Mouse (Mus musculus): ENCODE measurements around the gene Slfn9. TPM values are rescaled to one million over a fixed set of nuclear protein-coding genes. Genes with fewer than 3 reads are reported as not detected.
"Not testable (repeated sequence)": the region's sequence is repeated elsewhere in the genome, so short reads cannot be mapped to it uniquely, and the experiment has no call there.

The Slfn9 gene
- polyA plus RNA-seq, 1 experiment from 2014 or later: 1.7 TPM

DNA sequence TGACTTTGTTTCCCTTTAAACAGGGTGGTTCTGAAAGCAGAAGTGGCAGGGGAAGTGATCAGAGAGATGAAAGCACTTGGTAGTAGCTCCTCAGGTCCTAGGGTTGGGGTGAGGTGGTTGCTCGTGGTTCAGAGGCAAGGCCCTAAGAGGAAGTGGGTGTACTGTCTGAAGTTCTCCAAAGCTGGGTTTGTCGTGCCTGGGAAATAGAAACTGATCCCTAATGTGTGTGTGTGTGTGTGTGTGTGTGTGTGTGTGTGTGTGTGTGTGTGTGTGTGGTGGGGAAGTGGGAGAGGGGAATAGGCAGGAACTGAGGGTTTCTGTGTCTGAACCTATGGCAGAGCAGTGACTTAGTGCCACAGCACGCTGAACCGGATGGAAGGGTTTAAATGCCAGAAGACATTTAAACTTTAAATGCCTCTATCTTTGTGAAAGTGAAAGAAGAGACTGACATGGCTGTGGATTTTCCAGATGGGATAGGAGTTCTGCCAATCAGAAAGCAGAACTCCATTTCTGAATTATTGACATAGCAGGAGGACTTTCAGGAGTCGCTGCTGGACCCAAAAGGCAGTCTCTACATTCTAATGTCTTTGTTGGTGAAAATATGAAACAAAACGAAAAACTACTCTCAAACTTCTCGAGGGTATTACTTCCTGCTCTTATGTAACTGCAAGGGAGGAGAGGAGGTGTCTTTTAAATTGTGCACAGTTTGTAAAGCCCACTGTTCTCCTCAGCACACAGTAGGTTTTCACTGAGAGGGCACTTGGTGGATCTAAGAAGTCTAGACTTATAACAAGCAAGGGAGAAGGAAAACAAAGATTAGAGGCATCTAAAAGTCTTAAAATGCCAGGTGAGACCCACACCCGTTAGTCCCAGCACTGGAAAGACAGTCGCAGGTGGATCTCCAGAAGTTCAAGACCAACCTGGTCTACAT is 38.8 kb downstream of the Slfn9 start:
- Histone ChIP-seq H3K4me3 (replicated peaks) (no peak overlapping the region), H3K27ac (replicated peaks) (no peak overlapping the region), H3K27me3 (replicated peaks) (peaks cover 49% of the 10 kb centered on the region), H3K36me3 (no peaks in the 10 kb centered on the region), H3K9ac (replicated peaks) (no peak overlapping the region), H3K4me2 (peak overlapping the region; percentile 30; the same call in 1 of the 2 replicates), H3K9me3 (replicated peaks) (no peaks in the 10 kb centered on the region), H3K4me1 (peaks cover 12% of the 10 kb centered on the region)
- 71% methylated on average over 9 of the region's 9 CpGs for WGBS
- no peak for ATAC-seq (ENCODE audit: low FRiP score)

DNA sequence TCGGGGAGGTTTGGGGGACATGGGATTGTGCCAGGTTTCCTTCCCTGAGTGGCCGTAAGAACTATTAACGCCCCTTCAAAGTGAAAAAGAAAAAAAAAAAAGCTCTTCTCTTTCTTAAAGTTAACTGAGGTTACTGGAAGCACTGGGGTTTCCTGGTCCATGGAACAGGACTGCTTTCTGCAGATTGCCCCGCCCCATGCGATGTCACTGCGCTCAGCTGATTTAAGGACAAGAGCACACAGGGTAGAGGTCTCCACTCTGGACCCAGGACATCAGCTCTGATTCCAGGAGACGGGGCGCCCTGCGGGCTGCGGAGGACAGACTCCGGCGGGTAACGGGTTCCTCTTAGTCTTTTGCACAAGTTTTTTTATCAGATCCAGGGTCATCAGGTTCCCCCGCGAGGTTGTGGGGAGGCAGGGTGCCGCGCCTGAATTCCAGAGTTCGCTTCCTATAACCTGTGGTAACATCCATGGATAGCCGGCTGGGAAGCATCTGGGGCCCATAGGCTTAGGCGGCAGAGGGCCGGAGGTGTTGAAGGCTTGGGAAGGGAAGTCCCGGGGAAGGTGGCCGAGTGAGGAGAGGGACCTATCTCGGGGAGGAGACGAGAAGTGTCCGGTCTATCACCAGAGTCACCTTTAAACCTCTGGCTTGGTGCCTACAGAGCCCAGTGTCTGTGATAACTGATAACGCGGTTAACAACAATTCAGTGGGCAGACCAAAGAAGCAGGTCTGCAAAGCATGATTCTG is 39.6 kb downstream of the Slfn9 start:
- no peak for ATAC-seq (ENCODE audit: low FRiP score)
- H3K27me3 ChIP-seq (replicated peaks): peaks cover 49% of the 10 kb centered on the region
- peak overlapping the region; percentile 30 for H3K4me2 ChIP-seq
- H3K9me3 ChIP-seq (replicated peaks): no peaks in the 10 kb centered on the region
- no peak overlapping the region for H3K27ac ChIP-seq (replicated peaks)
- H3K36me3 ChIP-seq: no peaks in the 10 kb centered on the region
- 9% methylated on average over 28 of the region's 28 CpGs for WGBS
- no peak overlapping the region for H3K9ac ChIP-seq (replicated peaks)
- 0 out of 2 replicates have a peak overlapping the region, but pooled peaks have one; percentile 2 for H3K4me3 ChIP-seq (replicated peaks)
- H3K4me1 ChIP-seq: peaks cover 12% of the 10 kb centered on the region

- H3K36me3 ChIP-seq: no peaks in the 10 kb centered on the region
- 10% methylated on average over 10 of the region's 10 CpGs for WGBS
- H3K4me2 ChIP-seq: peak within 1 kb of the TSS; percentile 30
- H3K9me3 ChIP-seq (replicated peaks): no peaks in the 10 kb centered on the region
- H3K4me3 ChIP-seq (replicated peaks): 0 out of 2 replicates have a peak within 1 kb of the TSS, but pooled peaks have one; percentile 2
- no peak for ATAC-seq (ENCODE audit: low FRiP score)
- peaks cover 48% of the 10 kb centered on the region for H3K27me3 ChIP-seq (replicated peaks)
- H3K4me1 ChIP-seq: peaks cover 12% of the 10 kb centered on the region
- H3K27ac ChIP-seq (replicated peaks): no peak within 1 kb of the TSS
- H3K9ac ChIP-seq (replicated peaks): no peak within 1 kb of the TSS
Observed at GRCm38 (mm10) chr11:82950736-82951481, 40.7 kb downstream of the Slfn9 start, which contains the start of gene Slfn5. TSS of gene Slfn5 (plus strand) at chr11:82951349.

- no peak overlapping the region for H3K4me3 ChIP-seq (replicated peaks)
- no peaks in the 10 kb centered on the region for H3K9me3 ChIP-seq (replicated peaks)
- WGBS: 88% methylated on average over 9 of the region's 9 CpGs
- no peak overlapping the region for H3K27ac ChIP-seq (replicated peaks)
- H3K27me3 ChIP-seq (replicated peaks): peaks cover 38% of the 10 kb centered on the region
- no peaks in the 10 kb centered on the region for H3K36me3 ChIP-seq
- no peak overlapping the region for H3K9ac ChIP-seq (replicated peaks)
- no peak for ATAC-seq (ENCODE audit: low FRiP score)
- peaks cover 12% of the 10 kb centered on the region for H3K4me1 ChIP-seq
- no peak overlapping the region for H3K4me2 ChIP-seq
Observed at GRCm38 (mm10) chr11:82949036-82949435, 42.6 kb downstream of the Slfn9 start.

DNA sequence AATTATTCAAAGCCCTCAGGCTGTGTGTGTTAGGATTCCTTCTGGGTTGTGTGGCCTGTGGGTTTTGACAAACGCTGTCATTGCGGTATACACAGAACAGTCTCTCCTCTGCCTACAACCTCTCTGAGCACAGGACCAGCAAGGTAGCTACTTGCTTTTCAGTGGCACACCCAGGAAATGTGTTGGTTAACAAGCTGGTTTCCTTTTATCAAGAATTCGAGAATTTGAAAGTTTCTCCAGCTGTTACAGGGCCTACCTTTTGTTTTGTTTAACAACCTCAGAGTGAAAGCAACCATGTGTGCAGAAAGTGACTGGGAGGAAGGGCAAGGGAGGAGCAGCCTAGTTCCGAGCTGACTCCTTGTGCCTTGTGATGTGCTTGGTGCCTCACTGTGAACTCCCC is 44.2 kb downstream of the Slfn9 start:
- 48% methylated on average over 4 of the region's 4 CpGs for WGBS
- H3K4me2 ChIP-seq: no peak overlapping the region

DNA sequence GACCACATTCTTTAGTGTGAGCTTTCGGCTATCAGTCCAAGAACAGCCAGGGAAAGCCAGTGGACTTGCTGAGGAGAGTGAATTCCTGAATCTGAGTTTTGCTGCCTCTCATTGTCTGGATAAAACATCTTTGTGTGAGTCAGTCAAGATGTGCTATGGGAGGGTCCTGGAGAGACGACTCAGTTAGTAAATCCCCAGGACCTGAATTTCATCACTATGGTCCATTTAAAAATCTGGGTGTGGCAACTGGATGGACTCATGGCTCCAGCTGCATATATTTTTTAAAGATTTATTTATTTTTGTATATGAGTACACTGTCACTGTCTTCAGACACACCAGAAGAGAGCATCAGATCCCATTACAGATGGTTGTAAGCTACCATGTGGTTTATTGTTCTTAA is 46.0 kb downstream of the Slfn9 start:
- H3K9me3 ChIP-seq (replicated peaks): no peaks in the 10 kb centered on the region
- no peak overlapping the region for H3K27ac ChIP-seq (replicated peaks)

More for the DNA sequence above, 44.2 kb downstream of the Slfn9 start:
- H3K27me3 ChIP-seq (replicated peaks): peaks cover 30% of the 10 kb centered on the region
- H3K36me3 ChIP-seq: no peaks in the 10 kb centered on the region
- no peaks in the 10 kb centered on the region for H3K9me3 ChIP-seq (replicated peaks)
- no peak overlapping the region for H3K4me3 ChIP-seq (replicated peaks)
- no peak overlapping the region for H3K9ac ChIP-seq (replicated peaks)
- no peak overlapping the region for H3K27ac ChIP-seq (replicated peaks)
- H3K4me1 ChIP-seq: peaks cover 12% of the 10 kb centered on the region
- ATAC-seq (ENCODE audit: low FRiP score): no peak

GRCm38 (mm10) chr11:82943336-82943735 is 48.3 kb downstream of the Slfn9 start:
- Histone ChIP-seq H3K27ac (replicated peaks) (no peak overlapping the region), H3K27me3 (replicated peaks) (peaks cover 16% of the 10 kb centered on the region), H3K4me2 (no peak overlapping the region), H3K9ac (replicated peaks) (no peak overlapping the region), H3K9me3 (replicated peaks) (no peaks in the 10 kb centered on the region), H3K4me3 (replicated peaks) (no peak overlapping the region), H3K36me3 (no peaks in the 10 kb centered on the region), H3K4me1 (no peaks in the 10 kb centered on the region)
- 55% methylated on average over 6 of the region's 6 CpGs for WGBS
- no peak for ATAC-seq (ENCODE audit: low FRiP score)

More for the DNA sequence above, 46.0 kb downstream of the Slfn9 start:
- H3K36me3 ChIP-seq: no peaks in the 10 kb centered on the region
- no peak overlapping the region for H3K9ac ChIP-seq (replicated peaks)
- no peak overlapping the region for H3K4me2 ChIP-seq
- H3K27me3 ChIP-seq (replicated peaks): peaks cover 15% of the 10 kb centered on the region
- no peaks in the 10 kb centered on the region for H3K4me1 ChIP-seq
- no peak for ATAC-seq (ENCODE audit: low FRiP score)
- WGBS: 81% methylated on average over 2 of the region's 2 CpGs
- H3K4me3 ChIP-seq (replicated peaks): no peak overlapping the region

DNA sequence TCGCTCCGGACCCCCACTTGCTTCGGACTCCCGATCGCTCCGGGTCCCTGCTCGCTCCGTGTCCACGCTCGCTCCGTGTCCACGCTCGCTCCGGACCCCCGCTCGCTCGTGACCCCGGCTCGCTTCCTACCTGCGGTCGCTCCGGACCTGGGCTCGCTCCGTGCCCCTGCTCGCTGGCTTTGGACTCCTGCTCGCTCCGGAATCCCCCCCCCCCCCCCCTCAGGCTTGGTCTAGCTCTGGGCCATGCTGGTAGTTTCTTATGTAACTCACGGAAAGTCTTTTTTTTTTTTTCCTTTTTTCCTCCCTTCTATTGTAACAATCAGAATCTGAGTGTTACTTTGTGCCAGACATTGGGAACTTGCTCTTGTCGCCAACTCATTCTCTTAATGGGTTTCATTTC is 58.4 kb downstream of the Slfn9 start:
- peak overlapping the region; percentile 14; the same call in 1 of the 2 replicates for H3K9ac ChIP-seq (replicated peaks)
- H3K27me3 ChIP-seq (replicated peaks): peaks cover 62% of the 10 kb centered on the region
- H3K36me3 ChIP-seq: no peaks in the 10 kb centered on the region
- H3K4me1 ChIP-seq: peaks cover 23% of the 10 kb centered on the region
- peak overlapping the region; percentile 98 for H3K4me2 ChIP-seq
- ATAC-seq (ENCODE audit: low FRiP score): no peak
- H3K9me3 ChIP-seq (replicated peaks): no peaks in the 10 kb centered on the region
- H3K27ac ChIP-seq (replicated peaks): no peak overlapping the region
- H3K4me3 ChIP-seq (replicated peaks): peak overlapping the region; percentile 50
- WGBS: under 1% methylated on average over 29 of the region's 29 CpGs

DNA sequence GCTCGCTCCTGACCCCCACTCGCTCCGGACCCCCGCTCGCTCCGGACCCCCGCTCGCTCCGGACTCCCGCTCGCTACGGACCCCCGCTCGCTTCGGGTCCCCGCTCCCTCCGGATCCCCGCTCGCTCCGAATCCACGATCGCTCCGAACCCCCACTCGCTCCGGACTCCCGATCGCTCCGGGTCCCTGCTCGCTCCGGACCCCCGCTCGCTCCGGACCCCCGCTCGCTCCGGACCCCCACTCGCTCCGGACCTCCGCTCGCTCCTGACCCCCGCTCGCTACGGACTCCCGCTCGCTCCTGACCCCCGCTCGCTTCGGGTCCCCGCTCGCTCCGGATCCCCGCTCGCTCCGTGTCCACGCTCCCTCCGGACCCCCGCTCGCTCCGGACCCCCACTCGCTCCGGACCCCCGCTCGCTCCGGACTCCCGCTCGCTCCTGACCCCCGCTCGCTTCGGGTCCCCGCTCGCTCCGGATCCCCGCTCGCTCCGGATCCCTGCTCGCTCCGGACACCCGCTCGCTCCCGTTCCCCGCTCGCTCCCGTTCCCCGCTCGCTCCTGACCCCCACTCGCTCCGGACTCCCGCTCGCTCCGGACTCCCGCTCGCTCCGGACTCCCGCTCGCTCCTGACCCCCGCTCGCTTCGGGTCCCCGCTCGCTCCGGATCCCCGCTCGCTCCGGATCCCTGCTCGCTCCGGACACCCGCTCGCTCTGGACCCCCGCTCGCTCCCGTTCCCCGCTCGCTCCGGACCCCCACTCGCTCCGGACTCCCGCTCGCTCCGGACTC is 59.8 kb downstream of the Slfn9 start:
- WGBS: under 1% methylated on average over 97 of the region's 119 CpGs
- not testable (repeated sequence) for H3K27ac ChIP-seq (replicated peaks); H3K9me3 ChIP-seq (replicated peaks); ATAC-seq (ENCODE audit: low FRiP score); H3K36me3 ChIP-seq
- peak overlapping the region; percentile 50 for H3K4me3 ChIP-seq (replicated peaks)
- peaks cover 23% of the 10 kb centered on the region for H3K4me1 ChIP-seq
- H3K27me3 ChIP-seq (replicated peaks): peaks cover 64% of the 10 kb centered on the region
- peak overlapping the region; percentile 37 for H3K9ac ChIP-seq (replicated peaks)
- peak overlapping the region; percentile 98 for H3K4me2 ChIP-seq

GRCm38 (mm10) chr11:82931161-82931560 is 60.5 kb downstream of the Slfn9 start:
- H3K27me3 ChIP-seq (replicated peaks): peaks cover 62% of the 10 kb centered on the region

More at GRCm38 (mm10) chr11:82931161-82931560, 60.5 kb downstream of the Slfn9 start:
- Histone ChIP-seq H3K4me2 (peak overlapping the region; percentile 98), H3K4me3 (replicated peaks) (peak overlapping the region; percentile 50), H3K9ac (replicated peaks) (peak overlapping the region; percentile 37; the same call in 1 of the 2 replicates), H3K4me1 (peaks cover 23% of the 10 kb centered on the region)
- not testable (repeated sequence) for H3K27ac ChIP-seq (replicated peaks); H3K36me3 ChIP-seq; ATAC-seq (ENCODE audit: low FRiP score); H3K9me3 ChIP-seq (replicated peaks)
- under 1% methylated on average over 62 of the region's 63 CpGs for WGBS

All from neural tube, embryonic 15.5 days (tissue).